Mouse (Mus musculus): ENCODE data around the gene Cldn2. TPM values are rescaled to one million over a fixed set of nuclear protein-coding genes. Genes with fewer than 3 reads are reported as not detected.
"Not testable (repeated sequence)": the region's sequence is repeated elsewhere in the genome, so short reads cannot be mapped to it uniquely, and the experiment has no call there.

Cldn2 gene
- not detected in 3 replicates for total RNA-seq (2017)

GRCm38 (mm10) chrX:139800406-139800878, at the start of gene Cldn2:
TSS of gene Cldn2 (plus strand) at chrX:139800828.
- no peak for ATAC-seq (replicated peaks; ENCODE audit: insufficient number of reproducible peaks, low FRiP score, low TSS enrichment, poor library complexity, severe bottlenecking)

GRCm38 (mm10) chrX:139751855-139752254, 48.8 kb upstream of the Cldn2 start:
- ATAC-seq (replicated peaks; ENCODE audit: insufficient number of reproducible peaks, low FRiP score, low TSS enrichment, poor library complexity, severe bottlenecking), result no peak

GRCm38 (mm10) chrX:139758634-139759033, 42.0 kb upstream of the Cldn2 start:
- ATAC-seq (replicated peaks; ENCODE audit: insufficient number of reproducible peaks, low FRiP score, low TSS enrichment, poor library complexity, severe bottlenecking), result not testable (repeated sequence)

- no peak for ATAC-seq (replicated peaks; ENCODE audit: insufficient number of reproducible peaks, low FRiP score, low TSS enrichment, poor library complexity, severe bottlenecking)
Observed at GRCm38 (mm10) chrX:139762546-139762945, 38.1 kb upstream of the Cldn2 start.

GRCm38 (mm10) chrX:139769975-139770637, 30.5 kb upstream of the Cldn2 start:
- ATAC-seq (replicated peaks; ENCODE audit: insufficient number of reproducible peaks, low FRiP score, low TSS enrichment, poor library complexity, severe bottlenecking), result no peak

- no peak for ATAC-seq (replicated peaks; ENCODE audit: insufficient number of reproducible peaks, low FRiP score, low TSS enrichment, poor library complexity, severe bottlenecking)
Observed at GRCm38 (mm10) chrX:139774309-139775083, 26.1 kb upstream of the Cldn2 start.

- ATAC-seq (replicated peaks; ENCODE audit: insufficient number of reproducible peaks, low FRiP score, low TSS enrichment, poor library complexity, severe bottlenecking), result no peak
Observed at GRCm38 (mm10) chrX:139775084-139775612, 25.5 kb upstream of the Cldn2 start.

GRCm38 (mm10) chrX:139777357-139777756, 23.3 kb upstream of the Cldn2 start:
- no peak for ATAC-seq (replicated peaks; ENCODE audit: insufficient number of reproducible peaks, low FRiP score, low TSS enrichment, poor library complexity, severe bottlenecking)

- ATAC-seq (replicated peaks; ENCODE audit: insufficient number of reproducible peaks, low FRiP score, low TSS enrichment, poor library complexity, severe bottlenecking), result no peak
Observed at GRCm38 (mm10) chrX:139778886-139779285, 21.7 kb upstream of the Cldn2 start.

GRCm38 (mm10) chrX:139779401-139779800, 21.2 kb upstream of the Cldn2 start:
- ATAC-seq (replicated peaks; ENCODE audit: insufficient number of reproducible peaks, low FRiP score, low TSS enrichment, poor library complexity, severe bottlenecking), result no peak

GRCm38 (mm10) chrX:139780988-139781387, 19.6 kb upstream of the Cldn2 start:
- no peak for ATAC-seq (replicated peaks; ENCODE audit: insufficient number of reproducible peaks, low FRiP score, low TSS enrichment, poor library complexity, severe bottlenecking)

- ATAC-seq (replicated peaks; ENCODE audit: insufficient number of reproducible peaks, low FRiP score, low TSS enrichment, poor library complexity, severe bottlenecking), result no peak
Observed at GRCm38 (mm10) chrX:139781563-139781962, 19.1 kb upstream of the Cldn2 start.

- ATAC-seq (replicated peaks; ENCODE audit: insufficient number of reproducible peaks, low FRiP score, low TSS enrichment, poor library complexity, severe bottlenecking), result no peak
Observed at GRCm38 (mm10) chrX:139782278-139783044, 18.2 kb upstream of the Cldn2 start, which contains the start of gene Ripply1. TSS of gene Ripply1 (minus strand) at chrX:139782353.

GRCm38 (mm10) chrX:139783045-139783422, 17.6 kb upstream of the Cldn2 start:
- no peak for ATAC-seq (replicated peaks; ENCODE audit: insufficient number of reproducible peaks, low FRiP score, low TSS enrichment, poor library complexity, severe bottlenecking)

GRCm38 (mm10) chrX:139785764-139786163, 14.9 kb upstream of the Cldn2 start:
- no peak for ATAC-seq (replicated peaks; ENCODE audit: insufficient number of reproducible peaks, low FRiP score, low TSS enrichment, poor library complexity, severe bottlenecking)

- ATAC-seq (replicated peaks; ENCODE audit: insufficient number of reproducible peaks, low FRiP score, low TSS enrichment, poor library complexity, severe bottlenecking), result no peak
Observed at GRCm38 (mm10) chrX:139794072-139794845, 6.4 kb upstream of the Cldn2 start.

GRCm38 (mm10) chrX:139796037-139796436, 4.6 kb upstream of the Cldn2 start:
- ATAC-seq (replicated peaks; ENCODE audit: insufficient number of reproducible peaks, low FRiP score, low TSS enrichment, poor library complexity, severe bottlenecking), result no peak

GRCm38 (mm10) chrX:139797875-139798274, 2.8 kb upstream of the Cldn2 start:
- ATAC-seq (replicated peaks; ENCODE audit: insufficient number of reproducible peaks, low FRiP score, low TSS enrichment, poor library complexity, severe bottlenecking), result no peak

Data from monocyte, adult 5-6 weeks (primary cell).